Mouse (Mus musculus): ENCODE results near the gene Usp11.

Gene Usp11

DNA sequence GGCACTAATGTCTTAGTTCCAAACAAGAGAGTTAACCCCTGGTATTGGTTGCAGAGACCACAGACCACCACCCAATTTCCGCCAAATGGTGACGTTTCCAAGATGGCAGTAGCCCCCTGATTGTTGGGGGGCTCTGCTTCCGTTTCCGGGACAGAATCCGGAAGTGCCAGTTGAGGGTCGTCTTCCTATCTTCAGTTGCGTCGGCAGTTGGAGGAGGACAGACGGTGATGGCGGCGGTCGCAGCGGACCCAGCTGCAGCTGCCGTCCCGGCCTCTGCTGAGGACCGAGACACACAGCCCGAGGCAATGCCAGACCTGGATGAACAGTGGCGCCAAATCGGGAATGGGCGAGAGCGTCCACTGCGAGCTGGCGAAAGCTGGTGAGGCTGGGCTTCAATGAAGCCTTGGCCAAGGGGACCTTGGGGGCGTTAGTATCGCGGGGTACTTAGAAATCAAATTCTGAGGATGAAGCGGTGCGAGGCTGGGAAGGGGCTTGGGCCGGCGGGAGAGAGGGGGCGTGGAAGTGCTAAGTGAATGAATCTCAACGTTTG lies at the start of gene Usp11:
TSS of gene Usp11 (plus strand) at position 166 of the 550 bp plus-strand sequence.
- DNase-seq = peak; percentile 28

DNA sequence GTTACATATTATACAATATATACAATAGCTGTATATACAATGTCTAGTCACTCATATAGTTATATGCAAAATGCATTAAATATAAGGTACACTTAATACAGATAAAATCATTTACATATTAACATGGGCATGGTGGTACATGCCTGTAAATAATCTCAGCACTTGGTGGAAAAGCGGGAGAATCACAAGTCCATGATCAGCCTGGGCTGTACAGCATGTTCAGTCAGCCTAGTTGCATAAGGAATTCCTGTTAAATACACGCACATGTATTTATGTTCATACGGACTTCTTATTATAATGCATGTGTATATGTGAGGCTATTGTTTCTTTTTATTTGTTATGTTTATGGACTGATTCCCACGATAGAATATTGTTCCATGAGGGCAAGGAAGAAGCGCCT lies 46.1 kb upstream of the Usp11 start:
- no peak for DNase-seq

DNA sequence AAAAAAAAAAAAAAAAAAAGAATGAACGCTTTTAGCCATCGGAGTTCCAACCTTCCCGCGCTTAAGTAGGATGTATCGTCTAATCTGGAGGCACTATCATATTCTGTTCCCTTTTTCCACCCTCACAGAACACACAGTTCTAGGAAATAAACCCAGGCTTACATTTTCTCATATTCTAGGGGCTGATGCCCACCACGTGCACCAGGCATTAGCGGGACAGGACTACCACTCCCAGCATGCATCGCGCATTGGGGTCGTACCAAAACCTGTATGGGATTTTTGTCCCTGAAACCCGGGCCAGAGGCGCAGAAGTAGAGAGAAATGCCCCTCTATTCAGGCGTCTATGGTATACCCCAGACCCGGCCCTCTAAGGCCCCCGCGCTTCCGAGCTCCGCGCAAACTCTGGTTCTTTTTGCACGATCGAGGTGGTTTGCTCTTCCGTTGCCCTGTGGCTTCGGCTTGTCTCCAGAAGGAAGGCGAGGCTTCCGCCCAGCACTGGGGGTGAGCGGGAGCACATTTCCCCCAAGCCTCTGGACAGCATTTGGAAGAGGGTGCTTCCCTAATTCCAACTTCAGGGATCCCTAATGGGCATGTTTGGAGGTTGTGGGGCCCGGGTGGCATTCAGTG lies 45.6 kb upstream of the Usp11 start, which contains the start of gene Uba1:
TSS of gene Uba1 (plus strand) at position 301 of the 627 bp plus-strand sequence.
- peak; percentile 82 for DNase-seq

DNA sequence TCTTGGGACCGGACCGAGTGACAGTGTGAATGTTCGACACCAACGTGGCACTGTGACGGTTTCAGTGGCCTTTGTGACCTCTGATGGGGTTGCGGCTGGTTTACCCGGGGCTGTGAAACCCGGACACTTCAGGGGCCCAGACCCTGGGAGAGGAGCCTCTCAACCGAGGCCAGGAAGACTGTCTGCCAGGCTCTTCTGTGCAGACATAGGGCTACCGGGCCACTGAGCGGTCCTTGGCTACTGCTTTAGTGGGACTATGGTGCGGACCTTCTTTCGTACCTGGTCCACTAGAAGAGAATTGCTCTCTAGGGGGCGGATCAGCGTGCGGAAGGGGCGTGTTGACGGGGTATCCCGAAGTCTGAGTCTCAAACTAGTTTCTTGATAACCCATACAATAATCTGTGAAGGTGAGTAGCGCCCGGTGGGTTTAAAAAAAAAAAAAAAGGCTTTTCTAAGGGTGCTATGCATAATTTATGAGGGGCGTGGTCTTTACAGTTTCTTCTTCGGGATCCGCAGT lies 44.8 kb upstream of the Usp11 start:
- DNase-seq = peak; percentile 6

DNA sequence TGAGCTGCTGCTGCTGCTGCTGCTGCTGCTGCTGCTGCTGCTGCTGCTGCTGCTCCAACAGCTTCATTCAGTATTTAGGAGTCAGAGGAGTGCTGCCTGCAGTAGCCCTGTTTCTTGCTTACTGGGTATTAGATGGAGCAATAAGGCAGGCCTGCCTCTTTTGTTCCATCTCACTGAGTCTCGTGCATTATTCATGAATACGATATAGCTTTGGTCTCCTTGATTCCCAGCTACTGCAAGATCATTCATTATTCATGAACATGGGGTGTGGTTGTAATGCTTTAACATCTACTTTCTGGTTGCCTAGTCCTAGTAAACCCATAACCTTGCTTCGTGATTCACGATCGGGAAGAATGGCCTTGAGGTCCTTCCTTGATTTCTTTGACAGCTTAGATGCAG lies 41.4 kb upstream of the Usp11 start:
- DNase-seq = no peak

DNA sequence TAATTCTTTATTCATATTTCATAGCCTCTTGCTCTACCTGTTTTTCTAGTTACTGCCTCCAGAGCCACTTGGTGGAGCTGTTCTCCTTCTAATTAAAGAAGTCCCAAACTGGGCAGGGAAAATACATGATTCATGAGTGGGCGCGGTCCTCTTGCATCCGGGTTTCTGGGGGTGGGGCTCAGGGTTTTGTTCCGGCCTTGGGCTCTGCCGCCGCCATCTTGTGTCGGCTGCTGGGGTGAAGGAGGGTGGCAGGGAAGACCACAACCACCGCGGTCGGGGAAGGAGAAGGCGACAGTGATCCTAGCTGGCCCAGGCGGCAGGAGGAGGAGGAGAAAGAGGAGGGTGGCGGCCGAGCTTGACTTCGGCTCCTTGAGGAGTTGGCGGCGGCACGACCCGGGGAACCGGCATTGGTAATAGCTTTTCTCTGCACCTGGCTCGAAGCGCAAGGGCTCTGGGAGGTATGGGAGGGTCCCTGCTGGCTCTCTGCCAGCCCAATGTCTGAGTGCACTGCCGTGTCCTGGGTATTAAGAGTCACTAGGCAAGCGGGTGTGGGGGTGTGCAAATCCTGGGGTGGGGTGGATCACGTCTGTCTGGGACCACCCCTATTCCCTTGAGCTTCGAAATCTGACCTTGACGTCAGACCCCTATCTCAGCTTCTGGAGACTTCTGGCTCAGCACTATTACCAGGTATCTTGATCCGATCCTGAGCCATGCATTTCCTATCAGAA lies 40.8 kb upstream of the Usp11 start:
- peak; percentile 90 for DNase-seq

DNA sequence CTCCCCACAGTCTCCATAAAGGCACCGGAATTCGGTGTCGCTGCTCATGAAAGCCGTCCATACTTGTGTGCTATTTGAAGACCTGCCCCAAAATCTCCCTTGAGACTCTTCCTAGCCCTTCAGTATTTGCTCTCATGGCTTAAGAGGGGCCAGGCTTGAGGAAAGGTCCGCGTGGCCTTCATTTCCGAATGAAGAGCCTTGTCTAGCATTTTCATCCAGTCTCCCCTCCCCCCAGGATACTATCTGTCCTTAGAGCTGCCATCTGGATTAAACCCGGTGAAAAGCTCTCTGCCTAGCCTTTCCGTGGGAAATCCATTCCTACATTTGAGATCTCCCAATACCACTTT lies 40.3 kb upstream of the Usp11 start:
- peak; percentile 16 for DNase-seq

DNA sequence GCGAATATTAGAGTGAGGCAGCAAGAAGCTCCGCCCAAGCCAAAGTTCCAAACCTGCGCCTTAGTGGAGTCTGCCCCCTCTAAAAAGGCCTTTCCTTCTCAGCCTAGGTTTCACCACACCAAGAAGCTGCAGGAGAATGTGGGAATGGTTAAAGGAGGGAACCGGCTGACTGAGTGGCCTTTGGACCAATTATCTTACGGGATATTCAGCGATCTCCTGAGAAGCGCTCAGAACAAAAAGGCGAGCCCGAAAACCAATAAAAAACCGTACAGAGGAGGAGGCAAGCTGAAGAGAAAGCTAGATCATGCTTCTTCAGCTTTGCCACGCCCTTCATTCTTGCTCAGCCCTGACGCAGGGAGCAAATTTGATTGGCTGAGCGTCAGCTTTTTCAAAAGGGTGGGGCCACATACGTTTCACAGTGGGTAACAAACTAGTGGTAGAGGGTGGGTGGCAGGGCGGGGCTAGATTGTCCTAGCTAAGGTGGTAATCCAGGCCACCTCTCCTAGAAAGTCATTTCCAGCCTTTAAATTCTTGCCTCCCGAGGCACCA lies 16.1 kb upstream of the Usp11 start, which contains the start of gene Cdk16:
TSS of gene Cdk16 (plus strand) at position 436 of the 549 bp plus-strand sequence.
- DNase-seq = peak; percentile 93

DNA sequence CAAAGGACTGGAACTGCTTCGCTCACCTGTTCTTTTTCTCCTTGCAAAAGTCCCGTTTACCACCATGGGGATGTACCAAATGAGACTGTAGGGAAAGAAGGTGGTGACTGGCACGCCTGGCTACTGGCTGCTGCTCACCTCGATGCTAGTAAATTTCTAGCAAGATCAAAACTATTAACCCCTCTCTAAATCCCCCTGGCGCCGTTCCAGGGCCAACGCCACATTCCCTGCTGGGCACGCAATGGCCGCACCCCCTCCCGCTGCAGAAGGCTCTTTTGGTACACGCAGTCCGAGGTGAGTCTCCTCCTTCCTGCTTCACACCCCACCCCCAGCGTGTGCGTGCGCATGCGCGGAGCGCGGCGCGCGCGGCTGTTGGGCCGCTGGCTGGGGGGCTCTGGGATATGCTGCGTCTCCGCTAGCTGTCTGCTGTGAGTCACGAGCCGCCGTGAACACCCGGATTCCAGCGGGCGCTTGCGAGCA lies 15.6 kb upstream of the Usp11 start:
- DNase-seq = peak; percentile 89

DNA sequence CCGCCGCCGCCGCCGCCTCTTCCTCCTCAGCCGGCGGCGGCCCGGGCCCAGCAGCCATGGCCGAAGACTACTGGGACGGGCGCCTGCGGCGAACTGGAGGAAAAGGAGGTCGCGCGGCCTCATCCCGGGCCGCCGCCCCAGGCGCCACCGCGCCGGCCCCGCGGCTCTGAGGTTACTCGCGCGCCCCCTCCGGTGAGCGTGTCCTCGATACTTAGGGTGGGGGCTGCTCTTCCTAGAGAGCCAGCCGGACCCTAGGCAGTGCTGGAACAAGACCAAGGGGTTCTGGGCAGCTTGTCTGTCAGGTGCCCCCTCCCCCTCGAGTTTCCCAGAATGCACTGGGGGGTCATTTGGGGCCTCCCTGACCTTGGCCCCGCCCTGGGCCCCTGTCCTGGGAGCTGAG lies 15.1 kb upstream of the Usp11 start:
- peak; percentile 69 for DNase-seq

DNA sequence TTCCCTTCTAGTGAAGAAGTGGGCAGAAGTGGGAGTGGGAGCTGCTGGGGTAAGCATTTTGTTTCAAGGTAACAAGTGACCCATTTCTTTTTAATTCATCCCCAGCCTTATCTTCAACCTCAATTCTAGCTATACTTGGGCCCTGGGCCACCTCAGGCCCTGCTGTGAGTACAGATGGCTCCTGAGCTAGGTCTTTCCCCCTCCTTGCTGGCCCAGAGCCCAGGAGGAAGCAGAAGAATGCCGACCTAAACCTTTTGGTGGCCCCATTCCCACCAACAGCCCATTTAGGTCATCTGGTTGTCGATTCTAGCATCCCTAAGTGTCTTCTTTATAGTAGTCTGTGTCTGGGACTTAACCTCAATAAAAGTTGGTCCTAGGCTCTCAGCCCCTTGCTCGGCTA lies 12.1 kb upstream of the Usp11 start:
- no peak for DNase-seq

DNA sequence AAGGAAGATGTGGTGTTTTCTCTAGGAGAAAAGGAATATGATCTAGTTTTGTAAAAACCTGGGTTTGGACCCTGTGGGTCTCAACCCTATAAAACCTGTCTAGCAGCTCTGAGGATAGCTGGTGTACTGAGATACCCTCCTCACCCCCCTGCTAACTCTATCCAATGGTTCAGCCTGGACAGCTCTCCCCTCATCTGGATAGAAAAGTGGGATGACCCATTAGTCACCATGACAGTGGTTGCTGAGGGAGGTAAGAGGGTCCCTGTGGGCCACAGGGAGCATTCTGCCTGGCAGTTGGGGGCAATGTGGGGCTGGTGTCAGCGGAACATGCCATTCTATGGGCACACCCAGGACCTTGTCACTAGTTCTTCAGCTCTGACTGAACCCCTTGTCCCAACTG lies 11.1 kb upstream of the Usp11 start:
- DNase-seq = no peak

DNA sequence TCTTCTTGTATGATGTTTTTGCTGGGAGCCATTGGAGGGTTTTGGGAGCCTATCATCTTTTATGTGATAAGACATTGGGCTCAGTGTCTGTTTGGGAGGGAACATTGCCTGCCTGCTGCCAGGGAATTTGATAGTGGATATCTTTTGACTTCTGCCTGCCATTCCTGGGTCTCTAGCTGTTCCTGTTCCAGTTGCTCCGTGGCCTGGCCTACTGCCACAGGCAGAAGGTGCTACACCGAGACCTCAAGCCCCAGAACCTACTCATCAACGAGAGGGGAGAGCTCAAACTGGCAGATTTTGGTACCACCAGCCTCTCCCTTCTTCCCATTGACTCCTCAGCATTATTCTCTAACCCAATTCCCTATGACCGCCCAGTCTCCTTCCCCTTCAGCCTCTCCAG lies 7.9 kb upstream of the Usp11 start:
- no peak for DNase-seq

DNA sequence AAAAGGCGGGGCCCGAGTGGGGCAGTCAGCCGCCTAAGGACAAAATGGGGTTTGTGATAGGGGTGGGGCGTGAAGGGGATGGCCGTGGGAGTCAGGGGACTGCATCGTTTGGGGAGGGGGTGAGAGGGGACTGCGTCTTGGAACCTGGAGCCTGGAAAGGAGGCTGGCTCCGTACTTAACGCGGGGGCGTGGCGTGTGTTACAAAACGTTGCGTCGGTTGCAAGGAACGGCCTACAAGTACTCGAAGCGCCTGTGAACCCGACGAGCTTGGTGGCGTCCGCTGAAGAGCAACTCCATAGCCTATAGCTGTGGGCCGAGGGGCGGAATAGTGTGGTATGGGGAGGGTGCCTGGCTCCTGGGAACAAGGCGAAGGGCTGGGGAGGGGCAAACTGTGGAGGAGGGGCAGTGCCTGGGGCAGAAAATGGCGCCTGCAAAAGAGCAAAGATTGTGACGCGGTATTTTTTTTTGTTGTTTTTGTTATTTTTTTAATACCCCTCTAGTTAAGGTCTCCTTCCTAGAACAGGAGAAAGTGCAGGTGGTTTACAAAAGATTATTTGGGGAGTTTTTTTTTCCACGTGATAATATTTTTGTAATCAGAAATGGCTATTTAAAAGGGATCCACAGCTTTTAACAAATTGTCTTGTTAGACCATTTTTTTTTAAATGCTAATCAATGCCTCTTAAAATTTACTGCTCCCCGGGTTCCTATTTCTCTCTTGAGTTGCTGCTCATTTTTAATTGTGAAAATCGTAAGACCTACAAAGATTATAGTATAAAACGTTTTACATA lies 783 bp downstream of the Usp11 start:
- DNase-seq = peak; percentile 86

DNA sequence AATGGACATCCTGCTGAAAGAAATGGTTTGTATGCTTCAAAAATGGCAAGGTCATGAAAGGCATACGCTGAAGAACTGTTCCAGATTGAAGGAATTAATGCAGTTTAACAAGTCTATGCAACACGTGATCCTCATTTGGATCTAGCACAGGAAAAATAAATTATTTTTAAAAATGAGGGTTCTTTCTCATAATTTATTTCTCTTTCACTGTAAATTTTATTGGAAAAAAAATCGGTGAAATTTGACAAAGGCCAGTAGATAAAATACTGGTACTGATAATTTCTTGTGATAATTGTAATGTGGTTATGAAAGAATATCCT lies 1.3 kb downstream of the Usp11 start:
- DNase-seq = no peak

DNA sequence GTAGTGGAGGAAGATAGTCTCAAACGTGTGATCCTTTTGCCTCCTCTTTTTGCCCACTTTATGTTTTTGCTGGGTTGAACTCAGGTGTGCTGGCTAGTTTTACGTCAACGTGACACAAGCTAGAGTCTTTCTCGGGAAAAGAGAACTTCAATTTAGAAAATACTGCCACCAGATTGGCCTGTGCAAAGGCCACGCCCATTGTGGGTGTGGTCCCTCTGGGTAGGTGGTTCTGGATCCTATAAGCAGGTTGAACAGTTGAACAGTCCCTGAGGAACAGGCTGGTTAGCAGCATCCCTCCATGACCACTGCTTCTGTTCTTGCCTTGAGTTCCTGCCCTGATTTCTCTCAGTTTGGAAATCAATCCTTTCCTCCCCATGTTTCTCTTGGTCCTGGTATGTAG lies 25.0 kb downstream of the Usp11 start:
- no peak for DNase-seq

DNA sequence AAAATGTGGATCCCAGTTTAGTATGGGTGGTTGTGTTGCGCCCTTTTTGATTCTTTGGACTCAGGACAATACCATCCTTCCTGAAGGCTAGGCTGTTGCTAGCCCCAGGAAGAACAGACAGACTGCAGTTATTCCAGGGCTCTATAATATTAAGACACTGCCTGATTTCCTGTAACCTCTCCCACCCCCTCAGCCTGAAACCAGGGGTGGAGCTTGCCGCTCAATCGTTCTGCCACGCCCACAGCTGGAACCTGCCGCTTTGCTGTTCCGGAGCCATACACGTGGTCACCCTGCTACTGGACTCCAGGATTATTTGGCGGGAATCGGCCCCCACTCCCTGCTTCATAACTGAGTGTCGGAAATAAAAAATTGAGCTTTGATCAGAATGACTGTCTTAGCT lies 26.3 kb downstream of the Usp11 start:
- peak; percentile 5 for DNase-seq

DNA sequence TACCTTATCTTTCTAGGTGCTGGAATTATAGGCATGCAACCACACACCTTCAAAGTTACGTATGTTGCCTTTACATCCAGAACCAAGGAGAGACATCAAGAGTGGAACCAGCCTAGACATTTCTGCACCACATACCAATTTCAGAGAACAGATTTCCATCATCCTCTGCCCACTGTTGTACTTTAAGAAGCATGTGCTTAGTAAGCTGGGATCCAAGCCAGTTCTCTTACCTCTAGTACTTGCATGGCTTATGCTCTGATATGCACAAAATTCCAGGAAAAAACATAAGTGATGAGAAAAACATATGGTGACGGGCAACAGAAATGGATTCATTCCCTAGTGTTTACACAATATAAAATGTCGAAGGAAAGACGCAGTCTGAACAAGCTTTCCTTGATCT lies 32.8 kb downstream of the Usp11 start:
- no peak for DNase-seq

DNA sequence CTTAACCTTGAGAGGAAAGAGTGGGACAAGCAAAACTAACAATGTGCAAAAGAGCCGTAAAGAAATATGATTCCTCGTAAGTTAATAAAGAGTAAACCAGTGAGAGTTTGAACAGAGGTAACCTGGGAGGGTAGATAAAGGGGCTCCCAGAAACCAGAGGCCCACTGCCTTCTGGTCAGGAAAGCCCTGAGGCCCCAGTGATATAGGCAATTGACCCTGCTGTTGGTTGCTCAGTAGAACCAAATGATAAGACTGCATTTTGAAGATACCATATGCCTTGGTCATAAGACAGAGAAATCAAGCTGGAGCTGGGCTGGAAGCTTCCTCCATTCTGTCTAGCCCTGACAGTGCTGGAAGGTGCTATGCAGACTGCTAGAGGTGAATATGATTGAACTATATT lies 45.1 kb downstream of the Usp11 start:
- no peak for DNase-seq

DNA sequence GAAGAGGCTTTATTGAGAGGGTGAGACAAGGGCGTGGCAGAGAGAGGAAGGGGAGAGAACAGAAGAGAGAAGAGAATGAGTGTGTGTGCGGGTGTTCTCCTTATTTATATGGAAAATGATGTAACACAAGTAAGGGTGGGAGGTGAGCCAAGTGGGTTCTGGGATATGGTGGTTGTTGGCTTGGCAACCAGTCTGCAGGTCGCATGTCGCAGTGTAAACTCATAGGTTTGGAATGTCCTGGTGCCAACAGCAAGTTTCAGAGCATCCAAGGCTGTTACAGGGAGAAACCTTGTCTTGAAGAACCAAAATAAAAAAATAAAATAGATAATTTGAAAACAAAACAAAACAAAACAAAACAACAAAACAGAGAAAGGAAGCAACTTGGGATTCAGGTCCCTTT lies 57.5 kb downstream of the Usp11 start:
- DNase-seq = no peak

Measured in kidney, postnatal 14 days (tissue).